In genomic region chr2:38394977-38395868, GRCm38 (mm10) we compare ENCODE assay signal across 10 mouse cellular contexts. TPM values are rescaled to one million over a fixed set of nuclear protein-coding genes. Genes with fewer than 3 reads are reported as not detected.
DNase-seq lines count a peak whose midpoint lies in the region; ATAC-seq and TF ChIP-seq lines count a peak whose summit lies in the region.
"Had no signal": no experiment of that assay in that cellular context is flagged by ENCODE, and none has a peak within 500 bp of the region (broad histone marks: within the 10 kb centered on the region; RNA-seq: fewer than 3 reads in every experiment).

No protein-coding gene starts in this region.

- H3K27me3 ChIP-seq in forebrain, embryonic 13.5 days = no peaks in the 10 kb centered on the region
- H3K27me3 ChIP-seq in forebrain, embryonic 11.5 days (ENCODE audit: control insufficient read depth, insufficient read depth, low read length) = no peaks in the 10 kb centered on the region
- peaks cover 3% of the 10 kb centered on the region; the same call in 1 of the 2 replicates for H3K27me3 ChIP-seq in hindbrain, embryonic 12.5 days
- no peaks in the 10 kb centered on the region for H3K27me3 ChIP-seq in midbrain, embryonic 14.5 days (ENCODE audit: control insufficient read depth, insufficient read depth, low read length)
- H3K27me3 ChIP-seq: embryonic facial prominence, embryonic 13.5 days had no signal

- no peak overlapping the region for H3K4me3 ChIP-seq in forebrain, embryonic 13.5 days
- no peak overlapping the region for H3K4me3 ChIP-seq in forebrain, embryonic 11.5 days (ENCODE audit: low read depth, low read length)
- H3K4me3 ChIP-seq in ES-E14 (ENCODE audit: insufficient read depth in 1 of 2, low read depth in 1 of 2, low read length in 2 of 2, poor library complexity in 1 of 2, severe bottlenecking in 1 of 2) = no peak overlapping the region
- no peak overlapping the region for H3K4me3 ChIP-seq in hindbrain, embryonic 12.5 days
- no peak overlapping the region for H3K4me3 ChIP-seq in midbrain, embryonic 14.5 days (replicated peaks; ENCODE audit: low read depth, low read length)
- H3K4me3 ChIP-seq: embryonic facial prominence, embryonic 13.5 days had no signal

- no peak overlapping the region for H3K4me2 ChIP-seq in forebrain, embryonic 13.5 days
- no peak overlapping the region for H3K4me2 ChIP-seq in forebrain, embryonic 11.5 days (ENCODE audit: low read depth, low read length, severe bottlenecking)
- H3K4me2 ChIP-seq in hindbrain, embryonic 12.5 days (replicated peaks) = no peak overlapping the region
- no peak overlapping the region for H3K4me2 ChIP-seq in midbrain, embryonic 14.5 days (ENCODE audit: low read length)
- H3K4me2 ChIP-seq: embryonic facial prominence, embryonic 13.5 days had no signal

- no peaks in the 10 kb centered on the region for H3K9me3 ChIP-seq in forebrain, embryonic 13.5 days (replicated peaks)
- H3K9me3 ChIP-seq in forebrain, embryonic 11.5 days (ENCODE audit: control insufficient read depth, low read length) = no peaks in the 10 kb centered on the region
- no peaks in the 10 kb centered on the region for H3K9me3 ChIP-seq in ES-E14 (ENCODE audit: control insufficient read depth, insufficient read depth, low read depth, low read length)
- no peaks in the 10 kb centered on the region for H3K9me3 ChIP-seq in hindbrain, embryonic 12.5 days (replicated peaks)
- H3K9me3 ChIP-seq in midbrain, embryonic 14.5 days (ENCODE audit: control insufficient read depth, low read length) = no peaks in the 10 kb centered on the region
- H3K9me3 ChIP-seq: embryonic facial prominence, embryonic 13.5 days had no signal

- H3K4me1 ChIP-seq in forebrain, embryonic 13.5 days = peaks cover 17% of the 10 kb centered on the region
- H3K4me1 ChIP-seq in forebrain, embryonic 11.5 days (replicated peaks; ENCODE audit: control insufficient read depth, insufficient read depth, low read length) = no peaks in the 10 kb centered on the region
- peaks cover 0 to 10% of the 10 kb centered on the region in 2 experiments; a peak in 2 of 4 replicates for H3K4me1 ChIP-seq in ES-E14 (ENCODE audit: control insufficient read depth in 2 of 2, insufficient read depth in 2 of 2, low read length in 2 of 2, poor library complexity in 1 of 2)
- peaks cover 4% of the 10 kb centered on the region; the same call in 1 of the 2 replicates for H3K4me1 ChIP-seq in hindbrain, embryonic 12.5 days
- peaks cover 10% of the 10 kb centered on the region; the same call in 1 of the 2 replicates for H3K4me1 ChIP-seq in midbrain, embryonic 14.5 days (ENCODE audit: control insufficient read depth, insufficient read depth, low read length)
- H3K4me1 ChIP-seq: embryonic facial prominence, embryonic 13.5 days had no signal

- in situ Hi-C loops in ES-E14 (cut with MboI; ENCODE audit: low sequenced_read_pairs in 2 of 2, unreplicated experiment in 2 of 2) = no loop called here

- peak; percentile 88 for ATAC-seq in forebrain, embryonic 13.5 days
- no peak for ATAC-seq in forebrain, embryonic 11.5 days (replicated peaks; ENCODE audit: low FRiP score)
- peak; percentile 72 for ATAC-seq in hindbrain, embryonic 12.5 days (ENCODE audit: low FRiP score)
- ATAC-seq in midbrain, embryonic 14.5 days (ENCODE audit: low FRiP score, low TSS enrichment) = peak; percentile 79
- ATAC-seq in megakaryocyte-erythroid progenitor cell, adult 5-6 weeks (replicated peaks; ENCODE audit: low FRiP score, low TSS enrichment, poor library complexity, severe bottlenecking) = no peak
- ATAC-seq: activated CD4-positive, CD25-positive, alpha-beta regulatory T cell, adult 4 months had no signal

- WGBS in forebrain, embryonic 13.5 days = 55% methylated on average over 17 of the region's 17 CpGs
- WGBS in forebrain, embryonic 11.5 days = 80% methylated on average over 17 of the region's 17 CpGs
- WGBS in hindbrain, embryonic 12.5 days = 58% methylated on average over 17 of the region's 17 CpGs
- 35% methylated on average over 17 of the region's 17 CpGs for WGBS in midbrain, embryonic 14.5 days

- H3K9ac ChIP-seq in forebrain, embryonic 13.5 days = no peak overlapping the region
- no peak overlapping the region for H3K9ac ChIP-seq in forebrain, embryonic 11.5 days (ENCODE audit: low read length)
- no peak overlapping the region for H3K9ac ChIP-seq in ES-E14 (ENCODE audit: insufficient read depth, low read depth, low read length, poor library complexity, severe bottlenecking)
- H3K9ac ChIP-seq in hindbrain, embryonic 12.5 days = no peak overlapping the region
- H3K9ac ChIP-seq in midbrain, embryonic 14.5 days (replicated peaks; ENCODE audit: low read length) = no peak overlapping the region
- H3K9ac ChIP-seq: embryonic facial prominence, embryonic 13.5 days had no signal

- no peak for DNase-seq in forebrain, embryonic 11.5 days (ENCODE audit: low spot score)
- no peak for DNase-seq in ES-E14 (ENCODE audit: low read depth, low spot score)
- DNase-seq in midbrain, embryonic 14.5 days = peak; percentile 75
- DNase-seq in adrenal gland, postnatal 10 days = no peak
- DNase-seq in thymus, postnatal 0 days (ENCODE audit: low spot score) = no peak

- H3K27ac ChIP-seq in forebrain, embryonic 13.5 days = peak overlapping the region; percentile 66
- H3K27ac ChIP-seq in forebrain, embryonic 11.5 days (ENCODE audit: low read depth, low read length) = no peak overlapping the region
- no peak overlapping the region for H3K27ac ChIP-seq in ES-E14 (ENCODE audit: insufficient read depth, low read depth, low read length, poor library complexity, severe bottlenecking)
- no peak overlapping the region for H3K27ac ChIP-seq in hindbrain, embryonic 12.5 days
- H3K27ac ChIP-seq in midbrain, embryonic 14.5 days (replicated peaks; ENCODE audit: low read depth, low read length) = peak overlapping the region; percentile 60
- H3K27ac ChIP-seq: embryonic facial prominence, embryonic 13.5 days had no signal

- H3K36me3 ChIP-seq in forebrain, embryonic 13.5 days (ENCODE audit: poor library complexity, severe bottlenecking) = no peaks in the 10 kb centered on the region
- H3K36me3 ChIP-seq in forebrain, embryonic 11.5 days (ENCODE audit: control insufficient read depth, insufficient read depth, low read length) = no peaks in the 10 kb centered on the region
- H3K36me3 ChIP-seq in ES-E14 (ENCODE audit: control insufficient read depth, insufficient read depth, low read length, poor library complexity, severe bottlenecking) = no peaks in the 10 kb centered on the region
- H3K36me3 ChIP-seq in hindbrain, embryonic 12.5 days = no peaks in the 10 kb centered on the region
- no peaks in the 10 kb centered on the region for H3K36me3 ChIP-seq in midbrain, embryonic 14.5 days (ENCODE audit: control insufficient read depth, insufficient read depth, low read length)
- H3K36me3 ChIP-seq: embryonic facial prominence, embryonic 13.5 days had no signal

TF ChIP-seq in ES-E14, 5 proteins besides CTCF, POLR2A, EP300 and RAD21:
- TF ChIP-seq ZNF384 (IDR thresholded peaks at IDR 0.05; ENCODE audit: low read depth, low read length) (peak; percentile 56), MAFK (IDR thresholded peaks at IDR 0.05; ENCODE audit: insufficient read depth, low read depth, low read length) (no peak), ZC3H11A (IDR thresholded peaks at IDR 0.05; ENCODE audit: borderline replicate concordance, low read depth, low read length) (no peak), HCFC1 (IDR thresholded peaks at IDR 0.05; ENCODE audit: borderline replicate concordance, insufficient read depth, low read length) (no peak), CHD2 (IDR thresholded peaks at IDR 0.05; ENCODE audit: low read depth, low read length) (no peak)

RNA-seq across cellular contexts. Expression of gene Lhx2, which starts 56.1 kb away (rescaled TPM):
- polyA plus RNA-seq in forebrain, embryonic 13.5 days (2015; fragmentation: Nextera tagmentation; extraction: Ambion mirVana) = 153 and 167 TPM in 2 replicates
- polyA plus RNA-seq in forebrain, embryonic 11.5 days (2014; fragmentation: Nextera tagmentation; extraction: Ambion mirVana) = 175 and 195 TPM in 2 replicates
- 0.32 and 0.36 TPM in 2 replicates for total RNA-seq in ES-E14 (2012; rRNA removed)
- polyA plus RNA-seq in hindbrain, embryonic 12.5 days (2016; fragmentation: Nextera tagmentation; extraction: Ambion mirVana) = 31.0 and 31.2 TPM in 2 replicates
- polyA plus RNA-seq in midbrain, embryonic 14.5 days (2014; fragmentation: Nextera tagmentation; extraction: Ambion mirVana) = 47.8 and 68.9 TPM in 2 replicates
- total RNA-seq in megakaryocyte-erythroid progenitor cell, adult 5-6 weeks (2014; fragmentation: Nextera tagmentation) = not detected in 2 replicates
- total RNA-seq in megakaryocyte-erythroid progenitor cell, adult 5-6 weeks (2017) = not detected in 2 replicates
- 1 to 10 TPM in 1 of 2 experiments, under 1 TPM in 1; 0.91 to 1.5 TPM for total RNA-seq in adrenal gland, postnatal 10 days (2021)
- 0.05 and 0.17 TPM in 2 replicates for polyA plus RNA-seq in thymus, postnatal 0 days (2015; fragmentation: Nextera tagmentation; extraction: Ambion mirVana)
- polyA plus RNA-seq: activated CD4-positive, CD25-positive, alpha-beta regulatory T cell, adult 4 months had no signal

Comparison
In these comparisons a context has a peak if more than half of its experiments do, and no peak if none do; other contexts are left out.
1. ATAC-seq: peak in forebrain, embryonic 13.5 days (single experiment), hindbrain, embryonic 12.5 days (single experiment) and midbrain, embryonic 14.5 days (single experiment); none in forebrain, embryonic 11.5 days (single experiment) and megakaryocyte-erythroid progenitor cell, adult 5-6 weeks (single experiment).
2. H3K27ac ChIP-seq: peak in forebrain, embryonic 13.5 days (single experiment) and midbrain, embryonic 14.5 days (single experiment); none in forebrain, embryonic 11.5 days (single experiment), ES-E14 (single experiment) and hindbrain, embryonic 12.5 days (single experiment).
3. RNA of gene Lhx2, which starts 56.1 kb away (polyA plus RNA-seq): 175 to 195 TPM in forebrain, embryonic 11.5 days, 153 to 167 TPM in forebrain, embryonic 13.5 days, 47.8 to 68.9 TPM in midbrain, embryonic 14.5 days and 31.0 to 31.2 TPM in hindbrain, embryonic 12.5 days; 0.05 to 0.17 TPM in thymus, postnatal 0 days; every median in the first group is over 10 times any median in the second.